Mouse (Mus musculus) left cerebral cortex, adult 2 months (tissue): ENCODE data around the gene Urgcp. TPM values are rescaled to one million over a fixed set of nuclear protein-coding genes. Genes with fewer than 3 reads are reported as not detected.
"Not testable (repeated sequence)": the region's sequence is repeated elsewhere in the genome, so short reads cannot be mapped to it uniquely, and the experiment has no call there.

Source experiments
- DNase-seq, 2 experiments: peaks; one replicate each; pipeline ENCODE4 v3.0.0; 2021 to 2022; ENCODE audit warnings: low spot score in 2 of 2, mixed read lengths in 1 of 2; ENCODE audit errors: extremely low spot score in 1 of 2
- H3K27ac ChIP-seq: fragments of 200-600 bp; 2 replicates; pipeline ENCODE4 v1.8.1; 2022
- H3K4me3 ChIP-seq: fragments of 200-600 bp; 2 replicates; pipeline ENCODE4 v1.8.1; 2022
- CTCF ChIP-seq: fragments of 200-600 bp; IDR thresholded peaks from 2 replicates; pipeline ENCODE4 v1.8.1; 2022; ENCODE audit warnings: antibody characterized with exemption, mild to moderate bottlenecking, moderate library complexity
- intact Hi-C: fragments of 180-260 bp; cut with DNase I; formaldehyde crosslinking; loops from one replicate; pipeline ENCODE4 v1.15.1; 2025
- long read RNA-seq, 2 experiments: library from polyadenylated mRNA; stranded (forward); transcript quantifications; one replicate each; pipeline ENCODE4 v2.0.0; 2021; ENCODE audit warnings: borderline mapping rate in 2 of 2
- total RNA-seq, 2 experiments: library from RNA; stranded (reverse); gene quantifications; 2 replicates each; pipeline ENCODE4 v1.2.3; 2021

Gene Urgcp
- 10 to 100 TPM; 67.7 to 71.0 TPM for total RNA-seq
- long read RNA-seq, experiment 1, full-length matches to known transcripts: 91 of 126 reads
- long read RNA-seq, experiment 1, partial matches to known transcripts: 4 of 126 reads
- long read RNA-seq, experiment 1, other reads (novel, unspliced or antisense): 31 of 126 reads
- long read RNA-seq, experiment 2, full-length matches to known transcripts: 63 of 105 reads
- long read RNA-seq, experiment 2, partial matches to known transcripts: 2 of 105 reads
- long read RNA-seq, experiment 2, other reads (novel, unspliced or antisense): 40 of 105 reads

GRCm38 (mm10) chr11:5761820-5762632 lies at the start of gene Urgcp:
Gene Urgcp, minus strand, starts transcription at chr11:5762376.
- peak within 1 kb of the TSS; percentile 99 for H3K27ac ChIP-seq
- no peak; the same call in 1 of the 2 replicates for TF ChIP-seq CTCF
- H3K4me3 ChIP-seq: peak within 1 kb of the TSS; percentile 80
- peak; percentile 90 to 91 for DNase-seq
- intact Hi-C loops: loop anchor here (1.0 to 5.0 kb wide), 3 partner anchors 21 to 665 kb away; partner anchors contain the start of genes Dbnl, Ewsr1 and Rhbdd3

- DNase-seq, intact Hi-C loops, H3K4me3 ChIP-seq, H3K27ac ChIP-seq: not testable (repeated sequence)
Observed at GRCm38 (mm10) chr11:5809487-5809886, 47.3 kb upstream of the Urgcp start.

GRCm38 (mm10) chr11:5807956-5808355 lies 45.8 kb upstream of the Urgcp start:
- intact Hi-C loops: no loop called here
- no peak overlapping the region for H3K4me3 ChIP-seq
- DNase-seq: no peak
- TF ChIP-seq CTCF: no peak
- no peak overlapping the region for H3K27ac ChIP-seq

GRCm38 (mm10) chr11:5805711-5806110 lies 43.5 kb upstream of the Urgcp start:
- no peak for TF ChIP-seq CTCF
- Histone ChIP-seq H3K27ac (no peak overlapping the region), H3K4me3 (no peak overlapping the region)
- intact Hi-C loops: no loop called here
- no peak for DNase-seq

- Histone ChIP-seq H3K27ac (no peak overlapping the region), H3K4me3 (no peak overlapping the region)
- intact Hi-C loops: no loop called here
- DNase-seq: no peak
- no peak for TF ChIP-seq CTCF
Observed at GRCm38 (mm10) chr11:5804174-5804573, 42.0 kb upstream of the Urgcp start.

GRCm38 (mm10) chr11:5803551-5803981 lies 41.4 kb upstream of the Urgcp start, which contains the start of gene Pgam2:
Gene Pgam2, minus strand, starts transcription at chr11:5803733.
- H3K27ac ChIP-seq: no peak within 1 kb of the TSS
- intact Hi-C loops: no loop called here
- H3K4me3 ChIP-seq: no peak within 1 kb of the TSS
- no peak for DNase-seq
- no peak for TF ChIP-seq CTCF

GRCm38 (mm10) chr11:5802457-5803217 lies 40.5 kb upstream of the Urgcp start:
- no peak for DNase-seq
- H3K4me3 ChIP-seq: no peak overlapping the region
- intact Hi-C loops: no loop called here
- no peak overlapping the region for H3K27ac ChIP-seq
- TF ChIP-seq CTCF: no peak

- intact Hi-C loops: no loop called here
- DNase-seq: no peak
- Histone ChIP-seq H3K27ac (no peak overlapping the region), H3K4me3 (no peak overlapping the region)
- TF ChIP-seq CTCF: no peak
Observed at GRCm38 (mm10) chr11:5802005-5802404, 39.8 kb upstream of the Urgcp start.

GRCm38 (mm10) chr11:5801511-5801910 lies 39.3 kb upstream of the Urgcp start:
- intact Hi-C loops: no loop called here
- TF ChIP-seq CTCF: no peak
- no peak for DNase-seq
- Histone ChIP-seq H3K27ac (no peak overlapping the region), H3K4me3 (no peak overlapping the region)

- intact Hi-C loops: no loop called here
- Histone ChIP-seq H3K27ac (no peak overlapping the region), H3K4me3 (no peak overlapping the region)
- DNase-seq: no peak
- no peak for TF ChIP-seq CTCF
Observed at GRCm38 (mm10) chr11:5799621-5800490, 37.7 kb upstream of the Urgcp start.

GRCm38 (mm10) chr11:5797928-5798327 lies 35.8 kb upstream of the Urgcp start:
- H3K27ac ChIP-seq: no peak overlapping the region
- intact Hi-C loops: no loop called here

More at GRCm38 (mm10) chr11:5797928-5798327, 35.8 kb upstream of the Urgcp start:
- no peak for DNase-seq
- TF ChIP-seq CTCF: no peak
- no peak overlapping the region for H3K4me3 ChIP-seq
